ENCODE assay signal across 12 mouse cellular contexts in genomic region chr8:26282156-26282935, GRCm38 (mm10).
DNase-seq lines count a peak whose midpoint lies in the region; ATAC-seq lines count a peak whose summit lies in the region.
"Had no signal": no experiment of that assay in that cellular context is flagged by ENCODE, and none has a peak within 500 bp of the region (broad histone marks: within the 10 kb centered on the region; RNA-seq: fewer than 3 reads in every experiment).

No protein-coding gene starts in this region.

- peaks cover 7% of the 10 kb centered on the region; the same call in 1 of the 2 replicates for H3K9me3 ChIP-seq in hindbrain, embryonic 10.5 days
- H3K9me3 ChIP-seq in hindbrain, embryonic 14.5 days (ENCODE audit: control insufficient read depth, low read length) = no peaks in the 10 kb centered on the region
- peaks cover 5% of the 10 kb centered on the region; the same call in 1 of the 2 replicates for H3K9me3 ChIP-seq in kidney, embryonic 16.5 days (ENCODE audit: low read length)

- DNase-seq in hindbrain, embryonic 10.5 days (ENCODE audit: low spot score) = no peak
- no peak for DNase-seq in hindbrain, embryonic 14.5 days (ENCODE audit: low spot score)
- DNase-seq in adrenal gland, postnatal 10 days = peak; percentile 23
- DNase-seq in gastrocnemius, postnatal 25 days = peak; percentile 54
- peak; percentile 14 for DNase-seq in lung, postnatal 14 days
- no peak for DNase-seq in testis, postnatal 10 days (ENCODE audit: low spot score)
- DNase-seq: cerebellum, adult 2 months; kidney, postnatal 25 days; liver had no signal

- no peak overlapping the region for H3K4me2 ChIP-seq in hindbrain, embryonic 14.5 days (replicated peaks)
- no peak overlapping the region for H3K4me2 ChIP-seq in kidney, embryonic 16.5 days (replicated peaks; ENCODE audit: low read depth, low read length)
- H3K4me2 ChIP-seq: forebrain, embryonic 12.5 days had no signal

- H3K9ac ChIP-seq in hindbrain, embryonic 14.5 days = no peak overlapping the region
- H3K9ac ChIP-seq in kidney, embryonic 16.5 days (replicated peaks; ENCODE audit: low read length) = no peak overlapping the region
- H3K9ac ChIP-seq: forebrain, embryonic 12.5 days had no signal

- peak overlapping the region; percentile 50; the same call in 1 of the 2 replicates for H3K27ac ChIP-seq in hindbrain, embryonic 10.5 days
- no peak overlapping the region for H3K27ac ChIP-seq in hindbrain, embryonic 14.5 days
- H3K27ac ChIP-seq in kidney, embryonic 16.5 days (ENCODE audit: low read length) = no peak overlapping the region
- H3K27ac ChIP-seq: forebrain, embryonic 12.5 days; hindbrain, postnatal 0 days had no signal

- peaks cover 13% of the 10 kb centered on the region for H3K4me1 ChIP-seq in hindbrain, embryonic 10.5 days (replicated peaks)
- H3K4me1 ChIP-seq in hindbrain, embryonic 14.5 days (replicated peaks; ENCODE audit: control insufficient read depth, insufficient read depth, low read length) = no peaks in the 10 kb centered on the region
- peaks cover 5% of the 10 kb centered on the region; the same call in 1 of the 2 replicates for H3K4me1 ChIP-seq in kidney, embryonic 16.5 days (ENCODE audit: insufficient read depth, low read length)
- H3K4me1 ChIP-seq: forebrain, embryonic 12.5 days had no signal

- H3K27me3 ChIP-seq in hindbrain, embryonic 10.5 days (ENCODE audit: insufficient read depth, poor library complexity, severe bottlenecking) = no peaks in the 10 kb centered on the region
- no peaks in the 10 kb centered on the region for H3K27me3 ChIP-seq in hindbrain, embryonic 14.5 days (ENCODE audit: control insufficient read depth, insufficient read depth, low read length)
- H3K27me3 ChIP-seq in kidney, embryonic 16.5 days (ENCODE audit: insufficient read depth, low read length) = no peaks in the 10 kb centered on the region
- H3K27me3 ChIP-seq: forebrain, embryonic 12.5 days had no signal

- ATAC-seq in hindbrain, embryonic 14.5 days (ENCODE audit: low FRiP score) = no peak
- ATAC-seq in kidney, embryonic 16.5 days (ENCODE audit: low FRiP score, low TSS enrichment) = no peak
- ATAC-seq: hindbrain, postnatal 0 days had no signal

- no peaks in the 10 kb centered on the region for H3K36me3 ChIP-seq in hindbrain, embryonic 10.5 days
- H3K36me3 ChIP-seq in hindbrain, embryonic 14.5 days (replicated peaks; ENCODE audit: control insufficient read depth, insufficient read depth) = no peaks in the 10 kb centered on the region
- no peaks in the 10 kb centered on the region for H3K36me3 ChIP-seq in kidney, embryonic 16.5 days (ENCODE audit: insufficient read depth, low read length)
- H3K36me3 ChIP-seq: forebrain, embryonic 12.5 days had no signal

- 60% methylated on average over 11 of the region's 11 CpGs for WGBS in hindbrain, embryonic 10.5 days
- 69% methylated on average over 11 of the region's 11 CpGs for WGBS in hindbrain, embryonic 14.5 days
- 70% methylated on average over 11 of the region's 11 CpGs for WGBS in kidney, embryonic 16.5 days

- no peak overlapping the region for H3K4me3 ChIP-seq in hindbrain, embryonic 10.5 days
- H3K4me3 ChIP-seq in hindbrain, embryonic 14.5 days (replicated peaks; ENCODE audit: low read length) = no peak overlapping the region
- no peak overlapping the region for H3K4me3 ChIP-seq in kidney, embryonic 16.5 days (ENCODE audit: low read length)
- H3K4me3 ChIP-seq: forebrain, embryonic 12.5 days had no signal

Comparison
In these comparisons a context has a peak if more than half of its experiments do, and no peak if none do; other contexts are left out.
1. DNase-seq: peak in adrenal gland, postnatal 10 days (single experiment), gastrocnemius, postnatal 25 days (single experiment) and lung, postnatal 14 days (single experiment); none in hindbrain, embryonic 10.5 days (single experiment), hindbrain, embryonic 14.5 days (single experiment) and testis, postnatal 10 days (single experiment).